Mouse (Mus musculus) intestine, postnatal 0 days (tissue): Measurements from ENCODE around the gene Zcchc4. TPM values are rescaled to one million over a fixed set of nuclear protein-coding genes. Genes with fewer than 3 reads are reported as not detected.

ENCODE experiments used
- ATAC-seq: fragments of 200-750 bp; cut with Nextera tagmentation; 2 replicates; pipeline ENCODE4 v1.8.0; 2017; ENCODE audit warnings: mild to moderate bottlenecking, moderate TSS enrichment, moderate library complexity
- H3K27ac ChIP-seq: fragments of 300-500 bp; sonication (generic); 2 replicates; pipeline ENCODE4 v1.5.1; 2014; ENCODE audit warnings: mild to moderate bottlenecking, low read depth, low read length, moderate library complexity
- H3K27me3 ChIP-seq: fragments of 300-500 bp; sonication (generic); replicated peaks from 2 replicates; pipeline ENCODE4 v1.6.1; 2014; ENCODE audit warnings: low read length, mixed read lengths; ENCODE audit not compliant: control insufficient read depth, insufficient read depth
- H3K36me3 ChIP-seq: fragments of 300-500 bp; sonication (generic); 2 replicates; pipeline ENCODE4 v1.6.1; 2014; ENCODE audit warnings: mild to moderate bottlenecking, moderate library complexity; ENCODE audit not compliant: control insufficient read depth, insufficient read depth
- H3K4me1 ChIP-seq: fragments of 300-500 bp; sonication (generic); replicated peaks from 2 replicates; pipeline ENCODE4 v1.6.1; 2014; ENCODE audit warnings: antibody characterized with exemption, low read length, mixed read lengths; ENCODE audit not compliant: control insufficient read depth, insufficient read depth
- H3K4me2 ChIP-seq: fragments of 300-500 bp; sonication (generic); replicated peaks from 2 replicates; pipeline ENCODE4 v1.6.1; 2014; ENCODE audit warnings: low read depth, mild to moderate bottlenecking, moderate library complexity
- H3K4me3 ChIP-seq: fragments of 300-500 bp; sonication (generic); 2 replicates; pipeline ENCODE4 v1.5.1; 2014; ENCODE audit warnings: low read depth, low read length
- H3K9ac ChIP-seq: fragments of 300-500 bp; sonication (generic); 2 replicates; pipeline ENCODE4 v1.6.1; 2014; ENCODE audit warnings: mild to moderate bottlenecking, low read depth, low read length
- H3K9me3 ChIP-seq: fragments of 300-500 bp; sonication (generic); 2 replicates; pipeline ENCODE4 v1.6.1; 2016; ENCODE audit warnings: mixed run types; ENCODE audit not compliant: control insufficient read depth
- CTCF ChIP-seq: sonication (generic); IDR thresholded peaks from 2 replicates; pipeline ENCODE4 v1.5.1; 2016; ENCODE audit warnings: low read depth, mild to moderate bottlenecking, control low read depth, antibody characterized with exemption, moderate library complexity
- WGBS: fragments of 180-500 bp; shearing (Covaris S2); extraction: QIAGEN DNeasy Blood & Tissue Kit; methylation state at CpG from one replicate; pipeline ENCODE4 v1.1.7; 2014; 5-methylcytosine and 5-hydroxymethylcytosine counted together
- polyA plus RNA-seq: library from polyadenylated mRNA; unstranded; fragments of >200 nt; fragmentation: Nextera tagmentation; extraction: Ambion mirVana; gene quantifications from 2 replicates; pipeline ENCODE4 v1.2.1, GENCODE M21; 2015

The Zcchc4 gene
- polyA plus RNA-seq, 1 experiment from 2014 or later: 4.2 TPM

DNA sequence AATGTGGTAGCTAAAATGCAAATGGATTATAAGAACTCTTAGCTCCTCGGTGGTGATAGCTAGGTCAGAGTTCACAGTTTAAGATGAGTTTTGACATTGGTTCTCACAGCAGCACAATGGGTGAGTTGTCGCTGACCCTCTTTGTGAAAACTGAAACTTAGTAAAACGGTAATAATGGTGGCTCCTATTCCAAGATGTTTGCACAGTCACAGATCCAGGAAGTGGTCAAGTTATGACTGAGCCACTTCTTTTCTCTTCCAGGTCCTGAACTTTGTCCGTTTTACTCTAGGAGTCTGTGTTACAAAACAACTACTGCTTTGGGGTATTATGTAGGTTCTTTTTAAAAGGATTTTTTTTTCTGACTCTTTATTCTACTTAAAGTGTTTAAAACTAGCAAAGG lies 32.0 kb upstream of the Zcchc4 start:
- no peak overlapping the region for H3K9ac ChIP-seq
- H3K27ac ChIP-seq: 0 out of 2 replicates have a peak overlapping the region, but pooled peaks have one; percentile 3
- peak overlapping the region; percentile 98; the same call in 1 of the 2 replicates for H3K4me3 ChIP-seq
- peak overlapping the region; percentile 79 for H3K4me2 ChIP-seq
- no peak for TF ChIP-seq CTCF
- H3K9me3 ChIP-seq: no peaks in the 10 kb centered on the region
- no peak for ATAC-seq
- 29% methylated on average over 4 of the region's 4 CpGs for WGBS
- no peaks in the 10 kb centered on the region for H3K4me1 ChIP-seq
- H3K36me3 ChIP-seq: no peaks in the 10 kb centered on the region
- H3K27me3 ChIP-seq: no peaks in the 10 kb centered on the region

DNA sequence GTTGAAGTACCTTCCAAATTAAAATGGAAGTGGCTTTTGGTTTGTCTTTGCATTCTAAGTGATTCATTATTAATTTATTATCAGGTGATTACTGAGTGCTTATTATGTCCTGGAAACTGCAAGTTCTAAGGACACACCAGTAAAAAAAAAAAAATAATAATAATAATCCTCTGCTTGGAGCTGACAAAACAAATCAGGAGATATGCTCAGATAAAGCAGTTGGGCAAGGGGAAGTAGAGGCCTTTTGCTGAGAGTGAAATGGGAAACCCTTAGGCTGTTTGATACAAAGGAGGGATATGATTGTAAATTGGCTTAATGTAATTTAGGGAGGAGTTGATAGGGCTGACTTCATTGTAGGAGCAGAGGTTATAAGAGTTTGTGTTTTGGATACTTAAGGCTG lies 28.3 kb upstream of the Zcchc4 start:
- no peak overlapping the region for H3K27ac ChIP-seq
- H3K36me3 ChIP-seq: no peaks in the 10 kb centered on the region
- no peaks in the 10 kb centered on the region for H3K4me1 ChIP-seq
- TF ChIP-seq CTCF: no peak
- no peaks in the 10 kb centered on the region for H3K9me3 ChIP-seq
- no peak overlapping the region for H3K4me3 ChIP-seq
- H3K4me2 ChIP-seq: no peak overlapping the region
- H3K27me3 ChIP-seq: no peaks in the 10 kb centered on the region
- H3K9ac ChIP-seq: no peak overlapping the region
- ATAC-seq: no peak

DNA sequence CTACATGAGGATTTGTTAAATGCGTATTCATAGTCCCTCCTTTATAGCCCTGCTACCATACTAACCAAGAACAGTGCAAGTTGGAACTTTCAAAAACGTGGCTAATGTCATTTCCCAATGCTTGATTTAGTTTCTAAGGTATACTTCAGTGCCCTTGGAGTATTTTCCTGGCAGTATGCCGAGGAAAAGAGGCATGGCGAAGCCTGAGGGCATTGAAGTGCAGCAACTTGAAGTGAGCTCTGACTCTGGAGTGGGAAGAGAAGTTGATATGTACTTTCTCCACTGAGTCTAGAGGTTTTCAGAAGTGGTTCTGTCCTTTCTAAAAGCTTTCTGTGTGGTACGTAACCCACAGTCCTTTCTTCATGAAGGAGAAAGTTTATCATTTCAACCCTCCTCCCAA lies 26.5 kb upstream of the Zcchc4 start:
- 88% methylated on average over 5 of the region's 5 CpGs for WGBS
- ATAC-seq: no peak
- no peak for TF ChIP-seq CTCF

DNA sequence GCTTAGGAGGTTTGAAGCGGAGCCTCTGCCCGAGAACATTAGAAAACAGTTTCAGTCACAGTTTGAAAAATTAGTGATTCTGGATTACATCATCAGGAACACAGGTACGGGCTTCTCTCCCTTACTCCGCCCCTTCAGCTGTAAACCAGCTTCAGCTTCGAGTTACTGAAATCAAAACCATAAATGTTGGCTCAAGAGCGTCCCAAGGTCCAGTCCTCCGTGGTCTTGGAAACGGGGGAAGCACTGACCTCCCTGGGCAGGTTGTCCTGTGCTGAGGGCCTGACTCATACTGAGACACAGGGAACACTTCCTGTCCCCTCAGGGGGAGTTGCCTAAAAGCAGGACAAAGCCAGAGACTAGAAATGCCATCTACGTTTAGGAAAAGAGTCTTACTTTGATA lies 22.1 kb upstream of the Zcchc4 start:
- no peak for ATAC-seq
- Histone ChIP-seq H3K9ac (no peak overlapping the region), H3K9me3 (no peaks in the 10 kb centered on the region), H3K4me1 (no peaks in the 10 kb centered on the region), H3K36me3 (peaks cover 16% of the 10 kb centered on the region), H3K4me2 (no peak overlapping the region), H3K27me3 (no peaks in the 10 kb centered on the region), H3K4me3 (no peak overlapping the region), H3K27ac (no peak overlapping the region)
- 74% methylated on average over 9 of the region's 9 CpGs for WGBS
- TF ChIP-seq CTCF: no peak

More for the DNA sequence above, 26.5 kb upstream of the Zcchc4 start:
- H3K27ac ChIP-seq: no peak overlapping the region
- no peaks in the 10 kb centered on the region for H3K9me3 ChIP-seq
- H3K4me3 ChIP-seq: no peak overlapping the region
- no peaks in the 10 kb centered on the region for H3K27me3 ChIP-seq
- H3K4me1 ChIP-seq: no peaks in the 10 kb centered on the region
- no peak overlapping the region for H3K9ac ChIP-seq
- H3K36me3 ChIP-seq: no peaks in the 10 kb centered on the region
- H3K4me2 ChIP-seq: no peak overlapping the region

DNA sequence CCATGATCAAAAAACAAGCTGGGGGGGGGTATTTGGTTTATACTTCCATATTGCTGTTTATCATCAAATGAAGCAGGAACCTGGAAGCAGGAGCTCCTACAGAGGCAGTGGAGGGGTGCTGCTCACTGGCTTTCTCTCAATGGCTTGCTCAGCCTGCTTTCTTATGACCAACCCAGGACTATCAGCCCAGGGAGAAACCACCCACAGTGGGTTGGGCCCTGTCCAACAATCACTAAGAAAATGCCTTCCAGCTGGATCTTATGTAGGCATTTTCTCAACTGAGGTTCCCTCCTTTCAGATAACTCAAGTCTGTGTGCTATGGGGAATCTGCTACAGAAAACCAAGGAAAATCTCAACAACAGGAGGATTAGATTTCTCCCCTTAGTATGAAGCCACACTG lies 21.0 kb upstream of the Zcchc4 start:
- H3K4me2 ChIP-seq: no peak overlapping the region
- no peak for ATAC-seq
- H3K4me3 ChIP-seq: no peak overlapping the region
- H3K9ac ChIP-seq: no peak overlapping the region
- no peaks in the 10 kb centered on the region for H3K27me3 ChIP-seq
- peaks cover 16% of the 10 kb centered on the region for H3K36me3 ChIP-seq
- no peak overlapping the region for H3K27ac ChIP-seq
- H3K4me1 ChIP-seq: no peaks in the 10 kb centered on the region
- no peak for TF ChIP-seq CTCF
- H3K9me3 ChIP-seq: no peaks in the 10 kb centered on the region

DNA sequence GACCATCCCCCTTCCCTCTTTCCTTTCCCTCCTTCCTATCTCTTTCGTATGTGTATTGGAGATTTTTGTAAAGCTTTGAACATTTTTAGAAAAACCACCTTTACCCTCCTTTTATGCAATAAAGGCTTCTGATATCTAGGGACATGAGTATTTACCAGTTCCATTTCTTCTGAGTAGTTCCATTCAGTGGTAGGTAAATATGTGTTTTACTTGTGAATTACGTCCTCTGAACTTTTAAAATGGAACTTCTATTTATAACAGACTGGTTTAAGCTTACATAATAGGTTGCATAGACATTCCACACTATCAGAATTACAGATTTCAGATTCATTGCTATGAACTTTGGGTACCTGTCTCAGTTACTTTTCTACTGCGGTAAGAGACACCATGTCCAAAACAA lies 19.9 kb upstream of the Zcchc4 start:
- no peak for TF ChIP-seq CTCF
- Histone ChIP-seq H3K9me3 (no peaks in the 10 kb centered on the region), H3K27ac (no peak overlapping the region), H3K9ac (no peak overlapping the region), H3K27me3 (no peaks in the 10 kb centered on the region), H3K4me3 (no peak overlapping the region), H3K4me1 (no peaks in the 10 kb centered on the region), H3K4me2 (no peak overlapping the region), H3K36me3 (peaks cover 16% of the 10 kb centered on the region)
- WGBS: 95% methylated on average over 3 of the region's 3 CpGs
- no peak for ATAC-seq

DNA sequence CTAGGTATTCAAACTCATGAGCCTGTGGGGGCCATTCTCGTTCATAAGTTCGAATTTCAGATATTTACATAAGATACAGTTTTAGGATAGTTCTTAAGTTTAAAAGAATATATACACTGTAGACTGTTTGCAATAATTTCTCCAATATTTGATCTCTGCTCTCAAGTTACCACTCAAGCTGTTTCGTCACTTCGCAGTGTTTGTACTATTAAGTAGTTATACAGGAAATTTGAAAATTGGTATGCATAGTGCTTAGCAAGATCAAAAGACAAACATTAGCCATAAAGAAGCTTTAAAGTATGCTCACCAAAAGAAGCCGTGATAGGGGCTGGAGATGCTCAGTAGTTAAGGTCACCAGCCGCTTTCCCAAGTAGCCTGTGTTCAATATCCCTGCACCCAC lies 19.2 kb upstream of the Zcchc4 start:
- WGBS: 86% methylated on average over 6 of the region's 6 CpGs
- H3K27me3 ChIP-seq: no peaks in the 10 kb centered on the region
- no peaks in the 10 kb centered on the region for H3K9me3 ChIP-seq
- no peak overlapping the region for H3K4me2 ChIP-seq
- no peaks in the 10 kb centered on the region for H3K4me1 ChIP-seq
- H3K4me3 ChIP-seq: no peak overlapping the region
- no peak overlapping the region for H3K9ac ChIP-seq
- peaks cover 17% of the 10 kb centered on the region for H3K36me3 ChIP-seq
- no peak for TF ChIP-seq CTCF
- ATAC-seq: no peak
- H3K27ac ChIP-seq: no peak overlapping the region
